Comparison of ENCODE assay signal across 7 mouse cellular contexts in genomic region chr3:51340552-51341267, GRCm38 (mm10). TPM values are rescaled to one million over a fixed set of nuclear protein-coding genes. Genes with fewer than 3 reads are reported as not detected.
DNase-seq lines count a peak whose midpoint lies in the region; ATAC-seq and TF ChIP-seq lines count a peak whose summit lies in the region.

Elf2 (minus strand) TSS chr3:51340663.

- peak within 1 kb of the TSS; percentile 98 for H3K27ac ChIP-seq in intestine, postnatal 0 days (ENCODE audit: low read depth, low read length)
- peak within 1 kb of the TSS; percentile 99 for H3K27ac ChIP-seq in limb, embryonic 10.5 days
- H3K27ac ChIP-seq in midbrain, embryonic 12.5 days (replicated peaks): peak within 1 kb of the TSS; percentile 100

- peak; percentile 87 for ATAC-seq in intestine, postnatal 0 days
- peak; percentile 77 for ATAC-seq in midbrain, embryonic 12.5 days (ENCODE audit: low FRiP score, low read depth)

- under 1% methylated on average over 79 of the region's 87 CpGs for WGBS in intestine, postnatal 0 days
- WGBS in limb, embryonic 10.5 days: under 1% methylated on average over 76 of the region's 87 CpGs
- WGBS in midbrain, embryonic 12.5 days: under 1% methylated on average over 53 of the region's 87 CpGs

- H3K36me3 ChIP-seq in intestine, postnatal 0 days (ENCODE audit: control insufficient read depth, insufficient read depth): no peaks in the 10 kb centered on the region
- no peaks in the 10 kb centered on the region for H3K36me3 ChIP-seq in limb, embryonic 10.5 days
- no peaks in the 10 kb centered on the region for H3K36me3 ChIP-seq in midbrain, embryonic 12.5 days

- peak within 1 kb of the TSS; percentile 93 for H3K9ac ChIP-seq in intestine, postnatal 0 days (ENCODE audit: low read depth, low read length)
- peak within 1 kb of the TSS; percentile 94 for H3K9ac ChIP-seq in midbrain, embryonic 12.5 days (replicated peaks)

- no peak for TF ChIP-seq CTCF in intestine, postnatal 0 days (IDR thresholded peaks at IDR 0.05; ENCODE audit: low read depth)

- peak within 1 kb of the TSS; percentile 94 for H3K4me2 ChIP-seq in intestine, postnatal 0 days (replicated peaks; ENCODE audit: low read depth)
- peak within 1 kb of the TSS; percentile 80 for H3K4me2 ChIP-seq in midbrain, embryonic 12.5 days (replicated peaks)

- DNase-seq in adrenal gland, postnatal 14 days: peak; percentile 96
- peak; percentile 90 for DNase-seq in embryo, embryonic 9.5 days (ENCODE audit: extremely low spot score)
- no peak for DNase-seq in gonadal fat pad, adult 2 months (ENCODE audit: low read depth)
- peak; percentile 87 for DNase-seq in limb, embryonic 10.5 days (ENCODE audit: low spot score)
- DNase-seq in skeletal muscle tissue, adult 2 months (ENCODE audit: low read depth, low spot score): peak; percentile 91

- no peaks in the 10 kb centered on the region for H3K27me3 ChIP-seq in intestine, postnatal 0 days (replicated peaks; ENCODE audit: control insufficient read depth, insufficient read depth, low read length)
- no peaks in the 10 kb centered on the region for H3K27me3 ChIP-seq in limb, embryonic 10.5 days (ENCODE audit: low read depth, poor library complexity, severe bottlenecking)
- H3K27me3 ChIP-seq in midbrain, embryonic 12.5 days: peaks cover 5% of the 10 kb centered on the region; the same call in 1 of the 2 replicates

- H3K4me1 ChIP-seq in intestine, postnatal 0 days (replicated peaks; ENCODE audit: control insufficient read depth, insufficient read depth, low read length): no peaks in the 10 kb centered on the region
- H3K4me1 ChIP-seq in limb, embryonic 10.5 days: peaks cover 10% of the 10 kb centered on the region; the same call in 1 of the 2 replicates
- peaks cover 13% of the 10 kb centered on the region for H3K4me1 ChIP-seq in midbrain, embryonic 12.5 days

- H3K4me3 ChIP-seq in intestine, postnatal 0 days (ENCODE audit: low read depth, low read length): peak within 1 kb of the TSS; percentile 79
- H3K4me3 ChIP-seq in limb, embryonic 10.5 days: peak within 1 kb of the TSS; percentile 84
- H3K4me3 ChIP-seq in midbrain, embryonic 12.5 days: peak within 1 kb of the TSS; percentile 97

- H3K9me3 ChIP-seq in intestine, postnatal 0 days (ENCODE audit: control insufficient read depth): peaks cover 5% of the 10 kb centered on the region; the same call in 1 of the 2 replicates
- H3K9me3 ChIP-seq in limb, embryonic 10.5 days (replicated peaks): 0 out of 2 replicates have a peak, but pooled peaks cover 2% of the 10 kb centered on the region
- H3K9me3 ChIP-seq in midbrain, embryonic 12.5 days: no peaks in the 10 kb centered on the region

RNA-seq across cellular contexts. Expression of gene Elf2, which starts in this region (rescaled TPM):
- total RNA-seq in adrenal gland, postnatal 14 days (2021): 87.8 and 88.4 TPM in 2 replicates
- polyA plus RNA-seq in gonadal fat pad, adult 2 months (2012; rRNA removed): 32.7 and 36.7 TPM in 2 replicates
- polyA plus RNA-seq in intestine, postnatal 0 days (2015; fragmentation: Nextera tagmentation; extraction: Ambion mirVana): 38.6 and 40.7 TPM in 2 replicates
- polyA plus RNA-seq in limb, embryonic 10.5 days (2016; fragmentation: Nextera tagmentation; extraction: Ambion mirVana): 39.8 and 44.3 TPM in 2 replicates
- 38.3 and 50.1 TPM in 2 replicates for polyA plus RNA-seq in midbrain, embryonic 12.5 days (2016; fragmentation: Nextera tagmentation; extraction: Ambion mirVana)
